Mouse (Mus musculus) myocyte (in vitro differentiated cells): ENCODE measurements at regions not wholly inside any gene's neighbourhood (a gene's known extent, or its start where the extent isn't known, plus 50 kb on each side); places are given as distances from the start of the nearest gene placed in this dataset.

Source experiments
- MAX ChIP-seq: IDR thresholded peaks from one replicate; pipeline ENCODE4 v1.6.1; 2011; ENCODE audit warnings: low read depth, mild to moderate bottlenecking, control low read depth
- POLR2A ChIP-seq: IDR thresholded peaks from one replicate; pipeline ENCODE4 v1.6.1; 2011; ENCODE audit warnings: low read depth, mild to moderate bottlenecking, control low read depth, moderate library complexity; ENCODE audit not compliant: insufficient read length
- TCF12 ChIP-seq: IDR thresholded peaks from one replicate; pipeline ENCODE4 v1.6.1; 2011; ENCODE audit warnings: mild to moderate bottlenecking, control low read depth; ENCODE audit not compliant: poor library complexity, insufficient read depth, severe bottlenecking

GRCm38 (mm10) chr1:45135152-45135714 is 176.1 kb upstream of the Col3a1 start:
- no peak for TF ChIP-seq TCF12
- TF ChIP-seq MAX = no peak
- TF ChIP-seq POLR2A = no peak
